Mouse (Mus musculus): Measurements from ENCODE around the gene Srrt.

Srrt gene

GRCm38 (mm10) chr5:137338256-137338655, 30.8 kb upstream of the Srrt start:
- DNase-seq (ENCODE audit: low read depth, low spot score) = peak; percentile 90

GRCm38 (mm10) chr5:137337190-137337589, 29.7 kb upstream of the Srrt start:
- no peak for DNase-seq (ENCODE audit: low read depth, low spot score)

GRCm38 (mm10) chr5:137335066-137335465, 27.6 kb upstream of the Srrt start:
- DNase-seq (ENCODE audit: low read depth, low spot score) = no peak

GRCm38 (mm10) chr5:137334317-137334716, 26.8 kb upstream of the Srrt start:
- DNase-seq (ENCODE audit: low read depth, low spot score) = no peak

- DNase-seq (ENCODE audit: low read depth, low spot score) = peak; percentile 81
Measured at GRCm38 (mm10) chr5:137333512-137334174, 26.2 kb upstream of the Srrt start, which contains the start of gene Slc12a9. Gene Slc12a9, minus strand, starts transcription at chr5:137333597.

GRCm38 (mm10) chr5:137332857-137333511, 25.5 kb upstream of the Srrt start:
- DNase-seq (ENCODE audit: low read depth, low spot score) = no peak

- no peak for DNase-seq (ENCODE audit: low read depth, low spot score)
Measured at GRCm38 (mm10) chr5:137330910-137331309, 23.4 kb upstream of the Srrt start.

GRCm38 (mm10) chr5:137320996-137321395, 13.5 kb upstream of the Srrt start:
- no peak for DNase-seq (ENCODE audit: low read depth, low spot score)

GRCm38 (mm10) chr5:137318570-137318969, 11.1 kb upstream of the Srrt start:
- no peak for DNase-seq (ENCODE audit: low read depth, low spot score)

GRCm38 (mm10) chr5:137317361-137317760, 9.9 kb upstream of the Srrt start:
- no peak for DNase-seq (ENCODE audit: low read depth, low spot score)

GRCm38 (mm10) chr5:137315084-137315903, 7.8 kb upstream of the Srrt start:
- no peak for DNase-seq (ENCODE audit: low read depth, low spot score)

GRCm38 (mm10) chr5:137314193-137315083, 7.0 kb upstream of the Srrt start, which contains the start of gene Trip6:
Gene Trip6, minus strand, starts transcription at chr5:137314404.
- peak; percentile 78 for DNase-seq (ENCODE audit: low read depth, low spot score)

- no peak for DNase-seq (ENCODE audit: low read depth, low spot score)
Measured at GRCm38 (mm10) chr5:137313466-137314192, 6.2 kb upstream of the Srrt start.

- no peak for DNase-seq (ENCODE audit: low read depth, low spot score)
Measured at GRCm38 (mm10) chr5:137308356-137308755, 882 bp upstream of the Srrt start.

GRCm38 (mm10) chr5:137306439-137307005, 952 bp downstream of the Srrt start:
- no peak for DNase-seq (ENCODE audit: low read depth, low spot score)

GRCm38 (mm10) chr5:137305822-137306221, 1.7 kb downstream of the Srrt start:
- no peak for DNase-seq (ENCODE audit: low read depth, low spot score)

- DNase-seq (ENCODE audit: low read depth, low spot score) = no peak
Measured at GRCm38 (mm10) chr5:137304816-137305215, 2.7 kb downstream of the Srrt start.

- no peak for DNase-seq (ENCODE audit: low read depth, low spot score)
Measured at GRCm38 (mm10) chr5:137304165-137304564, 3.3 kb downstream of the Srrt start.

GRCm38 (mm10) chr5:137303609-137304008, 3.9 kb downstream of the Srrt start:
- no peak for DNase-seq (ENCODE audit: low read depth, low spot score)

- no peak for DNase-seq (ENCODE audit: low read depth, low spot score)
Measured at GRCm38 (mm10) chr5:137301253-137301652, 6.2 kb downstream of the Srrt start.

Measured in skeletal muscle tissue, adult 2 months (tissue).